Mouse (Mus musculus) forebrain, embryonic 11.5 days (tissue): Measurements from ENCODE around the gene Gm13057. TPM values are rescaled to one million over a fixed set of nuclear protein-coding genes. Genes with fewer than 3 reads are reported as not detected.
"Not testable (repeated sequence)": the region's sequence is repeated elsewhere in the genome, so short reads cannot be mapped to it uniquely, and the experiment has no call there.

Experiments used
- ATAC-seq: fragments of 200-750 bp; cut with Nextera tagmentation; replicated peaks from 2 replicates; pipeline ENCODE4 v1.8.0; 2017; ENCODE audit warnings: moderate TSS enrichment; ENCODE audit not compliant: low FRiP score
- DNase-seq: peaks from one replicate; pipeline ENCODE4 v3.0.0-alpha.2; 2017; ENCODE audit warnings: low spot score
- H3K27ac ChIP-seq: fragments of 300-500 bp; sonication (generic); 2 replicates; pipeline ENCODE4 v1.5.1; 2014; ENCODE audit warnings: low read depth, low read length
- H3K27me3 ChIP-seq: fragments of 300-500 bp; sonication (generic); 2 replicates; pipeline ENCODE4 v1.6.1; 2014; ENCODE audit warnings: mild to moderate bottlenecking, low read length, mixed read lengths; ENCODE audit not compliant: control insufficient read depth, insufficient read depth
- H3K36me3 ChIP-seq: fragments of 300-500 bp; sonication (generic); 2 replicates; pipeline ENCODE4 v1.6.1; 2014; ENCODE audit warnings: mild to moderate bottlenecking, low read length, moderate library complexity, mixed read lengths; ENCODE audit not compliant: control insufficient read depth, insufficient read depth
- H3K4me1 ChIP-seq: fragments of 300-500 bp; sonication (generic); replicated peaks from 2 replicates; pipeline ENCODE4 v1.6.1; 2014; ENCODE audit warnings: low read length, mixed read lengths; ENCODE audit not compliant: control insufficient read depth, insufficient read depth
- H3K4me2 ChIP-seq: fragments of 300-500 bp; sonication (generic); 2 replicates; pipeline ENCODE4 v1.6.1; 2014; ENCODE audit warnings: low read depth, mild to moderate bottlenecking, low read length, moderate library complexity, mixed read lengths; ENCODE audit not compliant: severe bottlenecking
- H3K4me3 ChIP-seq: fragments of 300-500 bp; sonication (generic); 2 replicates; pipeline ENCODE4 v1.5.1; 2014; ENCODE audit warnings: low read depth, low read length
- H3K9ac ChIP-seq: fragments of 300-500 bp; sonication (generic); 2 replicates; pipeline ENCODE4 v1.6.1; 2014; ENCODE audit warnings: low read length
- H3K9me3 ChIP-seq: fragments of 300-500 bp; sonication (generic); 2 replicates; pipeline ENCODE4 v1.6.1; 2016; ENCODE audit warnings: low read length, mixed read lengths; ENCODE audit not compliant: control insufficient read depth
- WGBS: fragments of 180-500 bp; shearing (Covaris S2); extraction: QIAGEN DNeasy Blood & Tissue Kit; methylation state at CpG from one replicate; pipeline ENCODE4 v1.1.7; 2014; 5-methylcytosine and 5-hydroxymethylcytosine counted together
- polyA plus RNA-seq: library from polyadenylated mRNA; unstranded; fragments of >200 nt; fragmentation: Nextera tagmentation; extraction: Ambion mirVana; gene quantifications from 2 replicates; pipeline ENCODE4 v1.2.1, GENCODE M21; 2014

Gene Gm13057
- polyA plus RNA-seq, result not detected in 2 replicates

DNA sequence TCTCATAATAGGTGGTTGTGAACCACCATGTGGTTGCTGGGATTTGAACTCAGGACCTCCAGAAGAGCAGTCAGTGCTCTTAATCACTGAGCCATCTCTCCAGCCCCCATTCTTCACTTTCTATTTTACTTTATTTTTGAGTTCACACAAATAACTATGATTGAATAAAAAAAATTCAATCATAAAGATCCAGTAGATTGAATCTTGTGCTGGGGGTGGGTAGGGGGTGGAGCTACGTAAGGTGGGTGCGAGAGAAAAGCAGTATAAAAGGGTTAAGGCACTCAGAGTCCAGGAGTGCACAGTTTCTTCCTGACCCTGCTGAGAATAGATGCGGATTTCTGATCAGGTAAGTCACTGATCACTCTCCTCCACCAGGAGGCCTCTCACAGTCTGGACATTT is at the start of gene Gm13057, which contains the start of gene BC080695:
Gm13057 (plus strand) TSS at position 310 of the 400 bp plus-strand sequence.
BC080695 (plus strand) TSS at position 301 of the 400 bp plus-strand sequence.
- H3K9me3 ChIP-seq, ATAC-seq, H3K4me2 ChIP-seq, DNase-seq, H3K4me3 ChIP-seq, H3K36me3 ChIP-seq, H3K27ac ChIP-seq, H3K27me3 ChIP-seq, H3K4me1 ChIP-seq, H3K9ac ChIP-seq: not testable (repeated sequence)
- WGBS, result no CpG with 5 or more reads among the region's 3 CpGs

DNA sequence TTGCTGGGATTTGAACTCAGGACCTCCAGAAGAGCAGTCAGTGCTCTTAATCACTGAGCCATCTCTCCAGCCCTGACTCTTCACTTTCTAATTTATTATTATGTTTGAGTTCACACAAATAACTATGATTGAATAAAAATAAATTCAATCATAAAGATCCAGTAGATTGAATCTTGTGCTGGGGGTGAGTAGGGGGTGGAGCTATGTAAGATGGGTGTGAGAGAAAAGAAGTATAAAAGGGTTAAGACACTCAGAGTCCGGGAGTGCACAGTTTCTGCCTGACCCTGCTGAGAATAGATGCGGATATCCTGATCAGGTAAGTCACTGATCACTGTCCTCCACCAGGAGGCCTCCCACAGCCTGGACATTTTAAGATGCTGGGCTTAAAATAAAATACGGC is 40.5 kb upstream of the Gm13057 start, which contains the start of gene Gm13043:
Gm13043 (plus strand) TSS at position 301 of the 400 bp plus-strand sequence.
- 83% methylated on average over 3 of the region's 3 CpGs for WGBS
- H3K4me3 ChIP-seq, result no peak within 1 kb of the TSS
- no peaks in the 10 kb centered on the region for H3K36me3 ChIP-seq
- no peak within 1 kb of the TSS for H3K27ac ChIP-seq
- H3K27me3 ChIP-seq, result no peaks in the 10 kb centered on the region
- ATAC-seq (no peak), DNase-seq (no peak)
- H3K9ac ChIP-seq, result no peak within 1 kb of the TSS
- H3K4me2 ChIP-seq, result no peak within 1 kb of the TSS
- no peaks in the 10 kb centered on the region for H3K9me3 ChIP-seq
- no peaks in the 10 kb centered on the region for H3K4me1 ChIP-seq

DNA sequence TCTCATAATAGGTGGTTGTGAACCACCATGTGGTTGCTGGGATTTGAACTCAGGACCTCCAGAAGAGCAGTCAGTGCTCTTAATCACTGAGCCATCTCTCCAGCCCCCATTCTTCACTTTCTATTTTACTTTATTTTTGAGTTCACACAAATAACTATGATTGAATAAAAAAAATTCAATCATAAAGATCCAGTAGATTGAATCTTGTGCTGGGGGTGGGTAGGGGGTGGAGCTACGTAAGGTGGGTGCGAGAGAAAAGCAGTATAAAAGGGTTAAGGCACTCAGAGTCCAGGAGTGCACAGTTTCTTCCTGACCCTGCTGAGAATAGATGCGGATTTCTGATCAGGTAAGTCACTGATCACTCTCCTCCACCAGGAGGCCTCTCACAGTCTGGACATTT is 15.9 kb upstream of the Gm13057 start, which contains the start of gene Gm13040:
Gm13040 (plus strand) TSS at position 301 of the 400 bp plus-strand sequence.
- DNase-seq, H3K4me3 ChIP-seq, H3K9ac ChIP-seq, H3K4me2 ChIP-seq, H3K36me3 ChIP-seq, ATAC-seq, H3K9me3 ChIP-seq, H3K27ac ChIP-seq, H3K4me1 ChIP-seq, H3K27me3 ChIP-seq: not testable (repeated sequence)
- WGBS, result no CpG with 5 or more reads among the region's 3 CpGs

Other genes starting within 250 kb of the Gm13057 start
- gene Lrrc38, start 202.0 kb upstream of the Gm13057 start, polyA plus RNA-seq, result not detected in 2 replicates
- gene Pramel1, start 157.3 kb upstream of the Gm13057 start, polyA plus RNA-seq, result not detected in 2 replicates
- 18.1 and 23.0 TPM in 2 replicates for gene Pramef8, start 139.3 kb upstream of the Gm13057 start, polyA plus RNA-seq
- not detected in 2 replicates for gene Oog4, start 101.4 kb upstream of the Gm13057 start, polyA plus RNA-seq
- gene Gm13043, start 40.4 kb upstream of the Gm13057 start, polyA plus RNA-seq, result not detected in 2 replicates
- not detected in 2 replicates for gene Gm13040, start 15.8 kb upstream of the Gm13057 start, polyA plus RNA-seq
- not detected in 2 replicates for gene BC080695, start within 50 bp of the Gm13057 start, polyA plus RNA-seq
- gene Gm13083, start 63.3 kb downstream of the Gm13057 start, polyA plus RNA-seq, result not detected in 2 replicates
- not detected in 2 replicates for gene Gm13088, start 105.5 kb downstream of the Gm13057 start, polyA plus RNA-seq
- gene Gm13089, start 151.0 kb downstream of the Gm13057 start, polyA plus RNA-seq, result not detected in 2 replicates
- gene Gm13078, start 167.7 kb downstream of the Gm13057 start, polyA plus RNA-seq, result not detected in 2 replicates
- gene Gm13023, start 237.6 kb downstream of the Gm13057 start, polyA plus RNA-seq, result not detected in 2 replicates